Mouse (Mus musculus) layer of hippocampus, adult 8-10 months (tissue): ENCODE measurements at regions not wholly inside any gene's neighbourhood (a gene's known extent, or its start where the extent isn't known, plus 50 kb on each side); places are given as distances from the start of the nearest gene placed in this dataset.

ENCODE experiments used
- DNase-seq, 2 experiments: peaks; one replicate each; pipeline ENCODE4 v3.0.0; 2022; ENCODE audit warnings: low spot score in 2 of 2
- microRNA-seq, 2 experiments: library from miRNA; unstranded; fragments of <30 nt; microRNA quantifications; one replicate each; pipeline ENCODE4 v1.2.0; 2022

- no peak for DNase-seq
Measured at GRCm38 (mm10) chr9:41238395-41239096, 77.0 kb upstream of the Ubash3b start.

DNA sequence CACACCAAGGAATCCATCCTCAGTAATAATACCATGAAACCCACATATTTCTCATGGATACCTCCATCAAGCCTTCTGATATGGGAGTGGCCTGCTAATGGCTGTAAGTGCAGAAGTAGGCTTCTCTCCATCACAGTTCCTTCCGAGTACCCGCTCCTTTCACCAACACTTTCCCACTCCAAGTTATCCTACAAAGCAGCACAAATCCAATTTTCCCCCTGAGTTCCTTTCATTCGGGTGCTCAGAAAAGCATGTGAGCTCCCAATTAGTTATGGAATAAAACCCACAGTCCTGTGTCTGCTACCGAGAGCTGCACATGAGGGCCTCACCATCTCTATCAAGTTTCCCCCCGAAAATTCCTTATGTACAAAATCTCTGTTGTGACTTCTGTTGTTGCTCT lies 75.8 kb upstream of the Ubash3b start:
- DNase-seq: no peak

GRCm38 (mm10) chr9:41229225-41229582 lies 67.7 kb upstream of the Ubash3b start:
- DNase-seq: no peak

DNA sequence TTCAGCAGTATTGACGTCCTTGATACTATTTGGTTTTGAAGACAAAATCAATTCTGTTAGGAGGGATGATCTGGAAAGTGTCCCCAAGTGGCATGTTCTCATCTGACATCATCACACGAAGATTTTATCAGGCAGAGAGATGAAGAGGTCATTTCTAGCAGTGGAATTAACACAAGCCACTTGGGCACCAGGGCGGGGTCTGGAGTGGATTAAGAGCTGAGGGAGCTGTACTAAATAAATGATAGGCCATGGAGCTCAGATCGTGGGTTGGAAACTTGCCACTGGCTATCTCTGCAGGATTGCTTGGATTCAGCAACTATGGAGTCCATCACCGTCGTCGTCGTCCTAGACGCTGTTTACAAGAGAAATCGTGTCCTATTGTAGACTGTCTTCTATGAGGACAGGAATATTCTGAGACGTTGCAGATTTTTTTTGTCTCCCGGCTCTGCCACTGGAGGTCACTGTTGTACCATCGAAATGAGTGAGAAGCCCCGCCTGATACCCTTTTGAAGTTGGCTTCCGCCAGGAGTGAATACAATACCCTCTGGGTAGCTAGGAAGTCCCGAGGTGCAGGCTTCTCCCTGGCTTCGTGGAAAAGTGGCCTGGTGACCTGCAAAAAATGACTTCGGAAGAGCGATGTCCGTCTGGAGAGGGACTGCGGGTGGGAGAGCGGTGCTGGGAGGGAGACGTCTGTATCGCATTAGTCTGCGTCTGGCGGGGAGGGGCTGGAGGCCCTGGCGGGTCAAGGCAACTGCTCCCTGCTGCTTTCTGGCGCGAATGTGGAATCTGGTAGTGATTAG lies 67.1 kb upstream of the Ubash3b start:
- DNase-seq: peak; percentile 87 to 94

GRCm38 (mm10) chr9:41223406-41223805 lies 61.9 kb upstream of the Ubash3b start:
- no peak for DNase-seq

DNA sequence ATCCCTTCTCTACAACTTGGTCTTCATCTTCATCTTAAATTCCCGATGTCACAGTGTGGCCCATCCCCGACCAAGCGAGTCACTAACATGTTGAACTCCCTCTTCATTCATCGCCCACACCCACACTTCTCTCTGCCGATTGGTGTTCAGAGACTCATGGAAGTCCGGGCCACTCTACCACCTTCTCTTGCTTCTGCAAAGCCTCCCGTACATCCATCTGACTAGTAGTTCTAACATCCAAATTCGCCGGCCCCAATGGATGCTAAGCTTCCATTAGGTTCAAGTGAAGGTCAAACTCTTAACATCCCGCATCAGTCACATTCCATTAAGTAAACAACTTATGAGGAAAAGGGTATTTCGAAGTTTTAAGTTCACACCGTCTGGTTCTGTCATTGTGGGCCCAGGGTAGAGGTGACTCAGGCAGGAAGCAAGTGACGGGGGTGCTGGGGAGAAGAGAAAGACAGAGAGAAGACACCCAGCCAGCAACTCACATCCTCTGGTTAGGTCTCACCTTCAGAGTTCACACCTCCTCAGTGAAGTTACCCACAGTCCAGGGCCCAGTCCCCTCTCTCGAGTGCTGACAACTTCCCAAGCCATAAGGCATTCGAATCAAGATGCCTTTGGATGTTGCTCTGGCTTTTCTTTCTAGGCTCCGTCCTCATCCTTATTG lies 61.0 kb upstream of the Ubash3b start:
- DNase-seq: no peak

DNA sequence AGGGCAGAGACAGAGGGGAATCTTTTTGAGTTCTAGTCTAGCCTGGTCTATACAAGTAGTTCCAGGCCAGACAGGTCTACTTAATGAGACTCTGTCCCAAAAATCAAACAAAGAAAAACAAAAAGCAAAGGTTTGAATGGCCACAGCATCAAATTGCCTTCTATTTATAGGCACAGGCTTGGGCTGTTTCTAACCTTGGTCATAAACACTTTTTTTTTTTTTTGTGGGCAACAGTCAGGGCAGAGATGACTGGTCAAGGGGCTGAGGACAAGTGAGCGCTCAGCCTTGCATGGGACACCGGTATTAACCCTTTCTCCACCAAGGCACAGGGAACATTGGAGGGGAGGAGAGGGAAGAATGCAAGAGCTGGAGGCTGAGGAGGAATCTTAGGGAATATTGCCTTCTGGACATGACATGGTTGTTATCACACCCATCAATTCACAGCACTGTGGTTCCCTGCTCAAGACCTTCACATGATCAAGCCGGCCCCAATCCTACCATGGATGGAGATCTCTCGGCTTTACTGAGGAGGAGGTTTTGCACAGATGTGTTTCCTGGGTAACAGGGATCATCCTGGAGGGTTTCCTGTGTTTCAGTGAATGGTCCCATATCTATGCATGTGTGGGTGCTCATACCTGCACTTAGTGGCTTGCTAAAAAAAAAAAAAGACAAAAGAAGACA lies 59.8 kb upstream of the Ubash3b start:
- no peak for DNase-seq

DNA sequence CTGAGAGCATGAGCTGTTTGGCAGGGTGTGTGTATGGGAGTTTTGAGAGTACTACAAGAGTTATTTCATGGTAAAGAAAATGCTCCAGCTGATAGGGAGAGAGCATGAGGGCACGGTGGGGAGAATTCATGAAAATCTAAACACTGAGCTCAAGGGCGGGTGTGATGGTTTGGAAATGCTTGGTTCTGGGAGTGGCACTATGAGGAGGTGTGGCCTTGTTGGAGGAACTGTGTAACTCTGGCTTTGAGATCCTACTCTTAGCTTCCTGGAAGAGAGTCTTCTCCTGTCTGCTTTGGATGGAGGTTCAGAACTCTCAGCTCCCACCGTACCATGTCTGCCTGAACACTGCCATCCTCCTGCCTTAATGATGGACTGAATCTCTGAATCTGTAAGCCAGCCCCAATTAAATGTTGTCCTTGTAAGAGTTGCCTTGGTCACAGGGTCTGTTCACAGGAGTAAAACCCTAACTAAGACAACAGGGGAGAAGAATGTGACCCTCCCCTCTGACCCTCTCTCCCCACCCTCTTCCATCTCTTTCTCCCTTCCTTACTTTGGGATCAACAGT lies 58.7 kb upstream of the Ubash3b start:
- no peak for DNase-seq

GRCm38 (mm10) chr9:41218702-41219101 lies 57.2 kb upstream of the Ubash3b start:
- no peak for DNase-seq

GRCm38 (mm10) chr9:41216248-41216647 lies 54.8 kb upstream of the Ubash3b start:
- no peak for DNase-seq

DNA sequence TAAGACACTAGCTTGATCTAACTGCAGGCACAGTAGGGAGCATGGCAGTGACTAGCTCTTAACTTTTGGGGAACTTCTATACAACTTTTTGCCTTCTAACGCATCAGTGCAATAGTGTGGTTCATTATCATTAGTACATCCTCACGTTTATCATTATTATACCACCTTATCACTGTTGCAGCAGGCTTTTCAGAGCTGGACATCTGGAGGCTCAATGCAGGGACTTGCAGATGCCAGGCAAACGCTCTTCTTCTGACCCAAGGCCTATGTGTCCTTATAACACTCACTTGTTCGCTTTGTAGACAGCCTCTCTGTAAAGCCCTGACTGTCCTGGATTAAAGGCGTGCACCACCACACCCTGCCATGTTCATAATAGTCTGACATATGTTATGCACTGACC lies 53.5 kb upstream of the Ubash3b start:
- DNase-seq: no peak

DNA sequence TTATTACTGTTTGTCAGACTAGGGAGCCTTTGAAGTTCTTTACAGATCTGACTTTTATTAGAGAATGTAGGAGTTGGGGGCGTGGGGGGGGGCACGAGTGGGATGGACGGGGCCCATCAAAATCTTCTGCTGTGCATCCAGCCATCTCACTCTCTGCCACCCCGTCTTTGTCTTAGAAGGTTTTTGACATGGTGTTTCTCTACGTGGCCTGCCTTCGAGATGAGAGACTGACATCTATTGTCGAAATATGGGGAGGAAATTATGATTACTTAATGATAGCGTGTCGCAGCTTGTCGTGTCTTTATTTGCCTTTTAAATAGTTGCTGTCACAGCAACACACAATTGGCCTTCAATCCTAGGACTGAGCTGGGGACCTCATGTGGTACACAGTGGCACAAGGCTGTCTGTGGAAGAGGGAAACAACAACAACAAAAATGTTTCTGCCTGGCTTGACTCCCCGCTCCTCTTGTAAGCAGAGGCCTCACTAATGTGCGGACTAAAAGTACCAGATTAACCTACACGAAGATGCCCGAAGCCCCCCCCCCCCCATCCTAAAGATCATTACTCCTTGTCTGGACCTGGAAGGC lies 51.5 kb upstream of the Ubash3b start:
- no peak for DNase-seq

DNA sequence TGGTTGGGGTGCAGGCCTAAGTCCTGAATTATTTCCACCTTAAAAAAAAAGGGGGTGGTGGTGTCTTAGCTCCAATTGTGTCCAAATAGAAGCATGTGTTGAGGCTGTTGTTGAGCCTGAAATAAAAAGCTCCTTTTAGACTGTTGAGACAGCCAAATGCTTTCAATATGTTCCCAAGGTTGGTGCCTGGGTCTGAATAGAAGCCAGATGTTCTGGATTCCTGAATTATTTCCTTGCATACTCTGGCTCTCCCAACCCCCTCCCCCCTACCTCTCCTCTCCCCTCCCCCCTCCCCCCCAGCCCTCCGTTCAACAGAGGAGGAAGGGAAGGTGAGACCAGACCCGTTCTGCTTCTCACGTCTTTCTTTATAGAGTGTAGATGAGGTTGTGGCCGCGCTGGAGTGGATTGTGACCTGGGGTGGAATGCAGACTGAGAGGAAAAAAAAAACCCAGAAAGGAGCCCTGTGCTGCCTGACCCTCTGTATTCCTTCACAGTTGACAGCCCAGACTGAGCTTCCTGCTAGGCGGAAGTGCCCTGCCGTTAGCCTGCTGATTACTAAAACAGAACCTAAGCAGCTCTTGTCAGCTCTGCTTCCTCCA lies 50.9 kb upstream of the Ubash3b start:
- DNase-seq: no peak

GRCm38 (mm10) chr9:41211865-41212302 lies 50.4 kb upstream of the Ubash3b start:
- DNase-seq: no peak

Small RNAs in the stretch of these regions (microRNA-seq; reads per million reads assigned to microRNA genes)
- gene Mir100 (4,174 to 4,876 reads per million in 2 experiments), gene Mir125b-1 (1,002 to 1,076 reads per million in 2 experiments), gene Mirlet7a-2 (140 to 144 reads per million in 2 experiments)
